Mouse (Mus musculus) intestine, embryonic 15.5 days (tissue): ENCODE data around the gene Slc35f6. TPM values are rescaled to one million over a fixed set of nuclear protein-coding genes. Genes with fewer than 3 reads are reported as not detected.
"Not testable (repeated sequence)": the region's sequence is repeated elsewhere in the genome, so short reads cannot be mapped to it uniquely, and the experiment has no call there.

Source experiments
- ATAC-seq: fragments of 200-750 bp; cut with Nextera tagmentation; 2 replicates; pipeline ENCODE4 v1.8.0; 2017; ENCODE audit warnings: moderate TSS enrichment, moderate library complexity
- H3K27ac ChIP-seq: fragments of 300-500 bp; sonication (generic); 2 replicates; pipeline ENCODE4 v1.5.1; 2015; ENCODE audit warnings: mild to moderate bottlenecking, inconsistent platforms
- H3K27me3 ChIP-seq: fragments of 300-500 bp; sonication (generic); replicated peaks from 2 replicates; pipeline ENCODE4 v1.6.1; 2015; ENCODE audit warnings: inconsistent platforms
- H3K36me3 ChIP-seq: fragments of 300-500 bp; sonication (generic); 2 replicates; pipeline ENCODE4 v1.6.1; 2015; ENCODE audit warnings: inconsistent platforms
- H3K4me1 ChIP-seq: fragments of 300-500 bp; sonication (generic); replicated peaks from 2 replicates; pipeline ENCODE4 v1.6.1; 2015; ENCODE audit warnings: inconsistent platforms
- H3K4me2 ChIP-seq: fragments of 300-500 bp; sonication (generic); replicated peaks from 2 replicates; pipeline ENCODE4 v1.6.1; 2015; ENCODE audit warnings: mild to moderate bottlenecking, inconsistent platforms
- H3K4me3 ChIP-seq: fragments of 300-500 bp; sonication (generic); replicated peaks from 2 replicates; pipeline ENCODE4 v1.5.1; 2015; ENCODE audit warnings: inconsistent platforms
- H3K9ac ChIP-seq: fragments of 300-500 bp; sonication (generic); 2 replicates; pipeline ENCODE4 v1.6.1; 2015; ENCODE audit warnings: inconsistent platforms
- H3K9me3 ChIP-seq: fragments of 300-500 bp; sonication (generic); 2 replicates; pipeline ENCODE4 v1.6.1; 2016; ENCODE audit warnings: inconsistent platforms
- WGBS: fragments of 180-500 bp; shearing (Covaris S2); methylation state at CpG from one replicate; pipeline ENCODE4 v1.1.7; 2015; 5-methylcytosine and 5-hydroxymethylcytosine counted together
- polyA plus RNA-seq: library from polyadenylated mRNA; unstranded; fragments of >200 nt; fragmentation: Nextera tagmentation; extraction: Ambion mirVana; gene quantifications from 2 replicates; pipeline ENCODE4 v1.2.1, GENCODE M21; 2015

Gene Slc35f6
- polyA plus RNA-seq, 1 experiment from 2014 or later, result 36.8 TPM

GRCm38 (mm10) chr5:30679593-30679992 is 31.9 kb downstream of the Slc35f6 start:
- Histone ChIP-seq H3K27me3 (no peaks in the 10 kb centered on the region), H3K36me3 (peaks cover 16% of the 10 kb centered on the region; the same call in 1 of the 2 replicates), H3K4me2 (no peak overlapping the region), H3K27ac (no peak overlapping the region), H3K9me3 (no peaks in the 10 kb centered on the region), H3K9ac (no peak overlapping the region), H3K4me3 (no peak overlapping the region), H3K4me1 (no peaks in the 10 kb centered on the region)
- 85% methylated on average over 5 of the region's 5 CpGs for WGBS
- no peak for ATAC-seq

DNA sequence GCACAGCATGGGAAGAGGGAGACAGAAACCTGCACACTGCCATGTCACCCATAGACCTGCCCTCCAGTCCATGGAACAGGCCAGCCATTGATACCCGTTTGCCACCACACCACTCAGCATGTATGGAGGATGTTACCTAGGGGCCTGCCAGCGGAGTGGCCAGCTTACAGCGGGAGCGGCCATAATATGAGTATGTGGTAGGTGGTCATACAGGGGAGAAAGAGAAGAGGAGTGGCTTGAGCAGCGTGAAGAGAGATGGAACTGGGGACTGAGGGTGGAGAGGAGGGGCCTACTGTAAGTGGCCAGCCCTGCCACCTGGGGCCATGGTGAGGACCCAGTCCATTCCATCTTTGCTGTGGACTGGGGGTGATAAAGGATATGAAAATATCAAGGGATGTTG is 34.2 kb downstream of the Slc35f6 start:
- Histone ChIP-seq H3K27me3 (no peaks in the 10 kb centered on the region), H3K9me3 (no peaks in the 10 kb centered on the region), H3K27ac (no peak overlapping the region), H3K4me1 (no peaks in the 10 kb centered on the region), H3K9ac (no peak overlapping the region), H3K36me3 (no peaks in the 10 kb centered on the region), H3K4me2 (no peak overlapping the region), H3K4me3 (no peak overlapping the region)
- ATAC-seq, result no peak
- 80% methylated on average over 5 of the region's 5 CpGs for WGBS

DNA sequence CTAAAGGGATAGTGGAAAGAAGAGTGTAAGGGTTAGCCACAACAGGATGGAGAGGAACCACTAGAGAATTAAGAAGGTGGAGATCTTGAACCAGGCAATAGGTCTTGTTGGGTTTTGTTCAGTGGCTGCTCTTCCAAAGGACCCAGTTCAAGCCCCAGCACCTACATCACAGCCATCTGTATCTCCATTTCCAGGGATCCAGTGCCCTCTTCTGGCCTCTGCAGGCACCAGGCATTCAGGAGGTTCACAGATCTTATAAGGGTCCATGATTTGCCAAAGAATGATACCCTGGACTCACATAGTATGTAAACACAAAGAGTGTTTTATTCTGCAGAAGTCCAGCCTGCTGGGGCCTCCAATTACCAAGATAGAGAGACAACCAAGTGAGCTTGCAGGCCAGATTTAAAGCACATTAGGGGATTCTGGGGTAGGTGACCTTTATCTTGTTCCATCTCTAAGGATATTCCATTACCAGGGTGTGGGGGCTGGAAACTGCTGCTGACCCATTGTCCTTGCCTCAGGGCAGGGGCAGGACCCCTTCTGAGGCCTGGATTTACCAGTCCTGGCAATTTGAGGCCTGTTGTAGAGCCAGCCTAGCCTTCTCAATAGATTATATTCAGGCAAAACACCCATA is 35.4 kb downstream of the Slc35f6 start:
- Histone ChIP-seq H3K4me1 (no peaks in the 10 kb centered on the region), H3K36me3 (no peaks in the 10 kb centered on the region), H3K9me3 (no peaks in the 10 kb centered on the region), H3K9ac (no peak overlapping the region), H3K4me2 (no peak overlapping the region), H3K4me3 (no peak overlapping the region), H3K27me3 (no peaks in the 10 kb centered on the region), H3K27ac (no peak overlapping the region)
- no peak for ATAC-seq

DNA sequence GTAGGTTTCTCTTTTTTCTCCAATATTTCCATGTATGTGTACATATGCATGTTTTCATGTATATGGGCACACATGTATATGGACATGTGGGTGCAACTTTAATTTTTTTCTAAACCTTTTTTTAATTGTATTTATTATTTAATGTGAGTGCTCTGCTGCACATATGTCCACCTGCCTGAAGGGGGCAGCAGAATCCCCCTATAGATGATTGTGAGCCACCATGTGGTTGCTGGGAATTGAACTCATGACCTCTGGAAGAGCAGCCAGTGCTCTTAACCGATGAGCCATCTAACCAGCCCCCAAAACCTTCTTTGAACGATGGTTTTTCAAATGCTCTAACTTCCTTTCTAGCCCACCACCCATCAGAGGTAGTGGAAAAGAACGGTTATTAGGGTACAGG is 36.3 kb downstream of the Slc35f6 start:
- Histone ChIP-seq H3K27me3 (no peaks in the 10 kb centered on the region), H3K36me3 (no peaks in the 10 kb centered on the region), H3K4me1 (no peaks in the 10 kb centered on the region), H3K9me3 (no peaks in the 10 kb centered on the region), H3K9ac (no peak overlapping the region), H3K4me3 (no peak overlapping the region), H3K4me2 (no peak overlapping the region), H3K27ac (no peak overlapping the region)
- WGBS, result 70% methylated on average over 3 of the region's 3 CpGs
- no peak for ATAC-seq

GRCm38 (mm10) chr5:30686781-30687180 is 39.0 kb downstream of the Slc35f6 start:
- Histone ChIP-seq H3K4me1 (no peaks in the 10 kb centered on the region), H3K9me3 (no peaks in the 10 kb centered on the region), H3K36me3 (no peaks in the 10 kb centered on the region), H3K4me2 (no peak overlapping the region), H3K27ac (no peak overlapping the region), H3K4me3 (no peak overlapping the region), H3K27me3 (no peaks in the 10 kb centered on the region), H3K9ac (no peak overlapping the region)
- ATAC-seq, result no peak
- 68% methylated on average over 3 of the region's 3 CpGs for WGBS

DNA sequence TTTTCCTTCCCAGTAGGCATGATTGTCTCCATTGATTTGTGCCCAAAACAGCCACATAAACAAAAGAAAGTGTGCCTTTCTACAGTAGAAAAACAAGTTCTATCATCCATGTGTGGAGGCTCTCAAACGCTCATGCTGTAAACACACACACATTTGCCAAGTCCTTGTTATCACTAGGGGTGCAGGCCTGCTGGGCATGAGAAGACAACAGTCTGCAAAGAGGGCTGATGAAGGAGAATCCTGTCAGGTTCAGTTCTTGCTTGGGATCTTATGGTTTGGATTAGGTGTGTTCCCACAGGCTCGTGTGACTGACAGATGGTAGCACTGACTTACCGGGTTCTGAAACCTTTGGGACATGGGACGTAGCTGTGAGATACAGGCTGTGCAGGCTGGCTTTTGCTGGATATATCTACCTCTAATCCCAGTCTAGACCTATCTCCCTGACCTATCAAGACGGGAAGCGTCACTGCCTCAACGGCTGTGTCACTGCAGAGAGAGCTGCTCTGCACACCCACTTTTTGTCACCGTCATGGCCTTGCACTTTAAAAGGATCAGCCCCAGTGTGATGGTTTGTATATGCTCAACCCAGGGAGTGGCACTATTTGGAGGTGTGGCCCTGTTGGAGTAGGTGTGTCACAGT is 52.7 kb downstream of the Slc35f6 start:
- no peaks in the 10 kb centered on the region for H3K4me1 ChIP-seq
- no peaks in the 10 kb centered on the region for H3K9me3 ChIP-seq
- H3K4me2 ChIP-seq, result no peak overlapping the region
- peaks cover 2% of the 10 kb centered on the region; the same call in 1 of the 2 replicates for H3K27me3 ChIP-seq
- H3K27ac ChIP-seq, result no peak overlapping the region
- 78% methylated on average over 8 of the region's 8 CpGs for WGBS
- H3K4me3 ChIP-seq, result no peak overlapping the region
- no peaks in the 10 kb centered on the region for H3K36me3 ChIP-seq
- no peak overlapping the region for H3K9ac ChIP-seq
- no peak for ATAC-seq

- not testable (repeated sequence) for ATAC-seq, H3K9me3 ChIP-seq
- 39% methylated on average over 4 of the region's 4 CpGs for WGBS
These were observed 53.6 kb downstream of the Slc35f6 start for GRCm38 (mm10) chr5:30701373-30701772.

DNA sequence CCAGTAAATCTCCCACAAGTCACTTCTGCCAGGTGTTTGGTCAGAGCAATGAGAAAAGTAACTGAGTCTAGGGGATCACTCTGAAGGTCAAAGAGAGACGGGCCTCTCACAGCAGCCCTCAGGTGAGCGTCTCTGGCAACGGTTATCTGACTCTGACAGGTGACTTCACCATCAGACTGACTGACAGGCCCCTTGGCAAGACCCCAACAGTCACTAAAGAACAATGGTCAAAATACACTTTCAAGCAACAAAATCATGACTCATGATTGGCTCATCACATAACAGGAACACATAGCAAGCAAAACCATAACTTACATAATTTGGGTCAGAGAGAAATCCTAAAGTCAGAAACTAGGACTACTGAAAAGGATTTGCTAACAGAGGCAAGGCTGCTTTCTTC is 54.1 kb downstream of the Slc35f6 start:
- no peak overlapping the region for H3K4me3 ChIP-seq
- peaks cover 3% of the 10 kb centered on the region; the same call in 1 of the 2 replicates for H3K27me3 ChIP-seq
- H3K4me2 ChIP-seq, result no peak overlapping the region
- WGBS, result 86% methylated on average over 3 of the region's 3 CpGs
- H3K36me3 ChIP-seq, result no peaks in the 10 kb centered on the region
- no peaks in the 10 kb centered on the region for H3K9me3 ChIP-seq
- no peak overlapping the region for H3K9ac ChIP-seq
- H3K4me1 ChIP-seq, result no peaks in the 10 kb centered on the region
- no peak overlapping the region for H3K27ac ChIP-seq
- no peak for ATAC-seq

More at GRCm38 (mm10) chr5:30701373-30701772, 53.6 kb downstream of the Slc35f6 start:
- not testable (repeated sequence) for H3K4me3 ChIP-seq, H3K36me3 ChIP-seq, H3K4me2 ChIP-seq, H3K4me1 ChIP-seq, H3K27me3 ChIP-seq, H3K9ac ChIP-seq, H3K27ac ChIP-seq

Other genes starting within 250 kb of the Slc35f6 start
- gene Otof, start 186.0 kb upstream of the Slc35f6 start, polyA plus RNA-seq, result 0.66 and 0.84 TPM in 2 replicates
- not detected in 2 replicates for gene 1700001C02Rik, start 181.9 kb upstream of the Slc35f6 start, polyA plus RNA-seq
- gene Cib4, start 102.1 kb upstream of the Slc35f6 start, polyA plus RNA-seq, result not detected in 2 replicates
- 24.4 and 24.9 TPM in 2 replicates for gene Kcnk3, start 59.8 kb upstream of the Slc35f6 start, polyA plus RNA-seq
- gene Cenpa, start 18.8 kb downstream of the Slc35f6 start, polyA plus RNA-seq, result 216 and 224 TPM in 2 replicates
- 6.6 and 7.1 TPM in 2 replicates for gene Dpysl5, start 63.6 kb downstream of the Slc35f6 start, polyA plus RNA-seq
- gene Mapre3, start 166.7 kb downstream of the Slc35f6 start, polyA plus RNA-seq, result 17.4 and 17.5 TPM in 2 replicates
- 72.3 and 76.3 TPM in 2 replicates for gene Tmem214, start 220.1 kb downstream of the Slc35f6 start, polyA plus RNA-seq
- gene Agbl5, start 240.8 kb downstream of the Slc35f6 start, polyA plus RNA-seq, result 13.9 and 16.4 TPM in 2 replicates